Mouse (Mus musculus): ENCODE results near the gene Dbn1.

The Dbn1 gene

GRCm38 (mm10) chr13:55494883-55495621 is 7.1 kb upstream of the Dbn1 start:
- ChIA-PET POLR2A (interaction anchor here in 2 of 4 experiments (0.6 to 1.7 kb wide), 9 partner anchors 20 to 734 kb away, joined by 3 to 6 read pairs (median 3); partner anchors contain the start of gene Grk6 (in 2 of the 2)), CTCF (interaction anchor here in 1 of 4 experiments (0.6 to 0.7 kb wide), 2 partner anchors 51 to 354 kb away, joined by 4 to 5 read pairs; no protein-coding TSS in a partner anchor)

GRCm38 (mm10) chr13:55494257-55494656 is 6.3 kb upstream of the Dbn1 start:
- POLR2A ChIA-PET: interaction anchor here in 3 of 4 experiments (0.6 to 1.7 kb wide), 6 partner anchors 20 to 84 kb away, joined by 3 to 6 read pairs (median 3); partner anchors contain the start of gene Grk6 (in 2 of the 3)
- CTCF ChIA-PET: interaction anchor here in 2 of 4 experiments (0.7 to 1.1 kb wide), 2 partner anchors 73 to 76 kb away, joined by 3 to 4 read pairs; no protein-coding TSS in a partner anchor

- ChIA-PET POLR2A (interaction anchor here in 2 of 4 experiments (0.8 to 1.5 kb wide), 4 partner anchors 22 to 159 kb away, joined by 3 to 5 read pairs (median 3); no protein-coding TSS in a partner anchor), CTCF (interaction anchor here in 2 of 4 experiments (0.5 to 1.4 kb wide), 3 partner anchors 24 to 69 kb away, joined by 3 to 4 read pairs (median 3); no protein-coding TSS in a partner anchor)
Measured at GRCm38 (mm10) chr13:55486916-55487577, 864 bp downstream of the Dbn1 start.

GRCm38 (mm10) chr13:55486029-55486794 is 1.7 kb downstream of the Dbn1 start:
- POLR2A ChIA-PET: interaction anchor here in 2 of 4 experiments (0.8 to 1.0 kb wide), 3 partner anchors 36 to 158 kb away, joined by 3 read pairs; no protein-coding TSS in a partner anchor
- CTCF ChIA-PET: interaction anchor here in 1 of 4 experiments (1.0 to 1.3 kb wide), 2 partner anchors 15 to 69 kb away, joined by 3 read pairs; no protein-coding TSS in a partner anchor

- POLR2A ChIA-PET: no interaction called here
- CTCF ChIA-PET: interaction anchor here in 1 of 4 experiments (0.5 to 1.3 kb wide), 2 partner anchors 53 to 242 kb away, joined by 3 to 4 read pairs; partner anchors contain the start of gene Ddx41
Measured at GRCm38 (mm10) chr13:55484520-55485088, 3.3 kb downstream of the Dbn1 start.

GRCm38 (mm10) chr13:55483593-55483992 is 4.3 kb downstream of the Dbn1 start:
- ChIA-PET CTCF (interaction anchor here (0.5 to 1.3 kb wide), 7 partner anchors 11 to 683 kb away, joined by 3 to 11 read pairs (median 4); partner anchors contain the start of gene Ddx41 (in 1 of the 4)), POLR2A (interaction anchor here in 2 of 4 experiments (0.7 to 1.5 kb wide), 6 partner anchors 38 to 726 kb away, joined by 3 to 4 read pairs (median 4); no protein-coding TSS in a partner anchor)

GRCm38 (mm10) chr13:55483071-55483470 is 4.8 kb downstream of the Dbn1 start:
- ChIA-PET POLR2A (interaction anchor here in 2 of 4 experiments (0.7 to 1.5 kb wide), 6 partner anchors 38 to 727 kb away, joined by 3 to 4 read pairs (median 4); no protein-coding TSS in a partner anchor), CTCF (interaction anchor here in 3 of 4 experiments (0.5 to 1.6 kb wide), 7 partner anchors 10 to 684 kb away, joined by 3 to 11 read pairs (median 4); no protein-coding TSS in a partner anchor)

GRCm38 (mm10) chr13:55482542-55482941 is 5.4 kb downstream of the Dbn1 start:
- POLR2A ChIA-PET: interaction anchor here in 1 of 4 experiments (1.2 to 1.5 kb wide), 4 partner anchors 39 to 75 kb away, joined by 3 to 4 read pairs (median 4); no protein-coding TSS in a partner anchor
- CTCF ChIA-PET: interaction anchor here in 2 of 4 experiments (0.8 to 1.6 kb wide), 4 partner anchors 10 to 62 kb away, joined by 3 to 7 read pairs (median 4); no protein-coding TSS in a partner anchor

- POLR2A ChIA-PET: interaction anchor here in 1 of 4 experiments (0.9 kb wide), 2 partner anchors 37 to 116 kb away, joined by 3 to 5 read pairs; no protein-coding TSS in a partner anchor
- CTCF ChIA-PET: interaction anchor here in 2 of 4 experiments (0.6 to 0.8 kb wide), 2 partner anchors 57 to 63 kb away, joined by 3 to 11 read pairs; partner anchors contain the start of gene Ddx41 (in 1 of the 2)
Measured at GRCm38 (mm10) chr13:55479929-55480328, 8.0 kb downstream of the Dbn1 start.

GRCm38 (mm10) chr13:55479008-55479407 is 8.9 kb downstream of the Dbn1 start:
- ChIA-PET POLR2A (interaction anchor here in 2 of 4 experiments (0.5 to 1.3 kb wide), 9 partner anchors 9 to 296 kb away, joined by 3 to 6 read pairs (median 3); partner anchors contain the start of gene Prr7 (in 1 of the 2)), CTCF (interaction anchor here (0.6 to 1.7 kb wide), 8 partner anchors 10 to 1189 kb away, joined by 3 to 10 read pairs (median 3); partner anchors contain the start of gene Ddx41 (in 1 of the 4))

GRCm38 (mm10) chr13:55478036-55478435 is 9.9 kb downstream of the Dbn1 start:
- ChIA-PET POLR2A (interaction anchor here in 2 of 4 experiments (0.8 to 1.3 kb wide), 2 partner anchors 13 to 14 kb away, joined by 3 read pairs; partner anchors contain the start of gene Prr7 (in 1 of the 2)), CTCF (interaction anchor here in 3 of 4 experiments (0.7 to 1.7 kb wide), 3 partner anchors 11 to 60 kb away, joined by 3 to 9 read pairs (median 4); no protein-coding TSS in a partner anchor)

- ChIA-PET POLR2A (interaction anchor here in 1 of 4 experiments (0.8 kb wide), 1 partner anchor 12 kb away, joined by 3 read pairs; no protein-coding TSS in a partner anchor), CTCF (interaction anchor here in 2 of 4 experiments (1.0 to 1.7 kb wide), 3 partner anchors 12 to 60 kb away, joined by 3 to 4 read pairs (median 3); no protein-coding TSS in a partner anchor)
Measured at GRCm38 (mm10) chr13:55477492-55477891, 10.4 kb downstream of the Dbn1 start.

- CTCF ChIA-PET: interaction anchor here in 1 of 4 experiments (0.6 kb wide), 1 partner anchor 679 kb away, joined by 3 read pairs; no protein-coding TSS in a partner anchor
Measured at GRCm38 (mm10) chr13:55476256-55476655, 11.7 kb downstream of the Dbn1 start.

GRCm38 (mm10) chr13:55475750-55476149 is 12.2 kb downstream of the Dbn1 start:
- ChIA-PET POLR2A (interaction anchor here in 1 of 4 experiments (1.3 to 1.4 kb wide), 3 partner anchors 17 to 79 kb away, joined by 4 read pairs; partner anchors contain the start of gene Grk6), CTCF (interaction anchor here in 1 of 4 experiments (1.6 kb wide), 1 partner anchor 70 kb away, joined by 3 read pairs; no protein-coding TSS in a partner anchor)

More at GRCm38 (mm10) chr13:55476256-55476655, 11.7 kb downstream of the Dbn1 start:
- POLR2A ChIA-PET: no interaction called here

GRCm38 (mm10) chr13:55474621-55475069 is 13.3 kb downstream of the Dbn1 start:
- POLR2A ChIA-PET: interaction anchor here in 1 of 4 experiments (0.8 to 1.4 kb wide), 6 partner anchors 15 to 84 kb away, joined by 3 to 4 read pairs (median 4); partner anchors contain the start of gene Grk6
- CTCF ChIA-PET: interaction anchor here in 3 of 4 experiments (0.6 to 1.6 kb wide), 6 partner anchors 27 to 69 kb away, joined by 3 to 4 read pairs (median 3); no protein-coding TSS in a partner anchor

GRCm38 (mm10) chr13:55473961-55474360 is 13.9 kb downstream of the Dbn1 start:
- ChIA-PET CTCF (interaction anchor here in 3 of 4 experiments (0.6 to 1.6 kb wide), 7 partner anchors 19 to 126 kb away, joined by 3 to 4 read pairs (median 3); partner anchors contain the start of gene B4galt7 (in 1 of the 3)), POLR2A (interaction anchor here in 3 of 4 experiments (0.6 to 1.1 kb wide), 7 partner anchors 28 to 428 kb away, joined by 3 read pairs; partner anchors contain the start of gene Grk6 (in 1 of the 3))

Measured in embryonic stem cell, embryonic (primary cell).